Mouse (Mus musculus) neural tube, embryonic 12.5 days (tissue): ENCODE data around the gene Mtmr6. TPM values are rescaled to one million over a fixed set of nuclear protein-coding genes. Genes with fewer than 3 reads are reported as not detected.
"Not testable (repeated sequence)": the region's sequence is repeated elsewhere in the genome, so short reads cannot be mapped to it uniquely, and the experiment has no call there.

Experiments
- ATAC-seq: fragments of 200-750 bp; cut with Nextera tagmentation; 2 replicates; pipeline ENCODE4 v1.8.0; 2017; ENCODE audit warnings: low read depth, mild to moderate bottlenecking, moderate TSS enrichment, moderate library complexity; ENCODE audit not compliant: low FRiP score
- H3K27ac ChIP-seq: fragments of 300-500 bp; sonication (generic); 2 replicates; pipeline ENCODE4 v1.5.1; 2016
- H3K27me3 ChIP-seq: fragments of 300-500 bp; sonication (generic); replicated peaks from 2 replicates; pipeline ENCODE4 v1.6.1; 2016; ENCODE audit warnings: mild to moderate bottlenecking
- H3K36me3 ChIP-seq: fragments of 300-500 bp; sonication (generic); 2 replicates; pipeline ENCODE4 v1.6.1; 2016; ENCODE audit warnings: mild to moderate bottlenecking
- H3K4me1 ChIP-seq: fragments of 300-500 bp; sonication (generic); 2 replicates; pipeline ENCODE4 v1.6.1; 2016
- H3K4me2 ChIP-seq: fragments of 300-500 bp; sonication (generic); replicated peaks from 2 replicates; pipeline ENCODE4 v1.6.1; 2016; ENCODE audit warnings: mild to moderate bottlenecking
- H3K4me3 ChIP-seq: fragments of 300-500 bp; sonication (generic); 2 replicates; pipeline ENCODE4 v1.5.1; 2016
- H3K9ac ChIP-seq: fragments of 300-500 bp; sonication (generic); 2 replicates; pipeline ENCODE4 v1.6.1; 2016; ENCODE audit warnings: mild to moderate bottlenecking
- H3K9me3 ChIP-seq: fragments of 300-500 bp; sonication (generic); 2 replicates; pipeline ENCODE4 v1.6.1; 2016; ENCODE audit warnings: mild to moderate bottlenecking
- WGBS: fragments of 180-500 bp; shearing (Covaris S2); methylation state at CpG from one replicate; pipeline ENCODE4 v1.1.7; 2016; 5-methylcytosine and 5-hydroxymethylcytosine counted together
- microRNA counts: library from miRNA; unstranded; fragments of <30 nt; microRNA quantifications from one replicate; lab custom pipeline; 2017
- microRNA-seq: library from miRNA; unstranded; fragments of <30 nt; microRNA quantifications from one replicate; pipeline ENCODE4, GENCODE M21; 2017
- polyA plus RNA-seq: library from polyadenylated mRNA; unstranded; fragments of >200 nt; fragmentation: Nextera tagmentation; extraction: Ambion mirVana; gene quantifications from 2 replicates; pipeline ENCODE4 v1.2.1, GENCODE M21; 2016

Mtmr6 gene
- polyA plus RNA-seq, 1 experiment from 2014 or later: 59.7 TPM

- H3K9ac ChIP-seq: no peak overlapping the region
- H3K4me1 ChIP-seq: no peaks in the 10 kb centered on the region
- no peak overlapping the region for H3K4me3 ChIP-seq
- WGBS: 80% methylated on average over 4 of the region's 4 CpGs
- H3K36me3 ChIP-seq: peaks cover 19% of the 10 kb centered on the region
- no peak overlapping the region for H3K27ac ChIP-seq
- ATAC-seq: no peak
- H3K27me3 ChIP-seq: no peaks in the 10 kb centered on the region
- H3K4me2 ChIP-seq: no peak overlapping the region
- H3K9me3 ChIP-seq: no peaks in the 10 kb centered on the region
These were observed 37.4 kb downstream of the Mtmr6 start for GRCm38 (mm10) chr14:60302441-60302840.

GRCm38 (mm10) chr14:60304441-60305220, 39.6 kb downstream of the Mtmr6 start:
- ATAC-seq: no peak
- no peak overlapping the region for H3K4me3 ChIP-seq

GRCm38 (mm10) chr14:60308113-60308512, 43.1 kb downstream of the Mtmr6 start:
- Histone ChIP-seq H3K9ac (no peak overlapping the region), H3K36me3 (peaks cover 3% of the 10 kb centered on the region; the same call in 1 of the 2 replicates), H3K27ac (no peak overlapping the region), H3K27me3 (no peaks in the 10 kb centered on the region), H3K4me3 (no peak overlapping the region), H3K9me3 (no peaks in the 10 kb centered on the region), H3K4me1 (no peaks in the 10 kb centered on the region), H3K4me2 (no peak overlapping the region)
- 72% methylated on average over 6 of the region's 6 CpGs for WGBS
- no peak for ATAC-seq

More at GRCm38 (mm10) chr14:60304441-60305220, 39.6 kb downstream of the Mtmr6 start:
- no peaks in the 10 kb centered on the region for H3K27me3 ChIP-seq
- no peak overlapping the region for H3K27ac ChIP-seq
- peaks cover 17% of the 10 kb centered on the region for H3K36me3 ChIP-seq
- H3K9me3 ChIP-seq: no peaks in the 10 kb centered on the region
- 93% methylated on average over 2 of the region's 2 CpGs for WGBS
- no peaks in the 10 kb centered on the region for H3K4me1 ChIP-seq
- no peak overlapping the region for H3K4me2 ChIP-seq
- no peak overlapping the region for H3K9ac ChIP-seq

- no peaks in the 10 kb centered on the region for H3K36me3 ChIP-seq
- H3K4me1 ChIP-seq: no peaks in the 10 kb centered on the region
- ATAC-seq: no peak
- H3K4me2 ChIP-seq: no peak overlapping the region
- H3K27me3 ChIP-seq: no peaks in the 10 kb centered on the region
- 72% methylated on average over 4 of the region's 4 CpGs for WGBS
- no peaks in the 10 kb centered on the region for H3K9me3 ChIP-seq
- H3K4me3 ChIP-seq: no peak overlapping the region
- H3K9ac ChIP-seq: no peak overlapping the region
- H3K27ac ChIP-seq: no peak overlapping the region
These were observed 45.7 kb downstream of the Mtmr6 start for GRCm38 (mm10) chr14:60310691-60311090.

DNA sequence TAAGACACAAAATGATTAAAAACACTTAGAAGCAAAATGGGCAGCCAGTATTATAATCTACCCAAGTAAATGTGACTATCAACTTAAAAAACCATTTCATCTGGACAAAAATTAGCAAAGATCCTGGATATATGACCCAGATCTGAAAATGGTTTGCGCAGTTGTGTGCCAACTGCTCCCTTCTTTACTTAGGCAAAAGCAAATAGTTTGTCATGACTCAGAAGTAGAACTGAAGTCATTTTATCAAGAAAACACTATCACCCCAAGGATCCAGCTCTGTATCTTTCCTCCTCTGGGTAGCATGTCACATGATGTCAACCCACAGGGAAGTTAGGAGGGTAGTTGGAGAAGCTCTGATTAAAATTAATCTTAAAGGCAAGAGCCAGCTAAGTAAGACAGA, 54.2 kb downstream of the Mtmr6 start:
- no peak overlapping the region for H3K4me3 ChIP-seq
- WGBS: 95% methylated on average over 1 of the region's 1 CpGs
- H3K36me3 ChIP-seq: no peaks in the 10 kb centered on the region
- no peak overlapping the region for H3K4me2 ChIP-seq
- H3K9me3 ChIP-seq: no peaks in the 10 kb centered on the region
- no peak overlapping the region for H3K27ac ChIP-seq
- H3K4me1 ChIP-seq: no peaks in the 10 kb centered on the region
- no peak for ATAC-seq
- no peaks in the 10 kb centered on the region for H3K27me3 ChIP-seq
- H3K9ac ChIP-seq: no peak overlapping the region

- WGBS: 81% methylated on average over 3 of the region's 3 CpGs
- Histone ChIP-seq H3K4me2 (no peak overlapping the region), H3K4me3 (no peak overlapping the region), H3K4me1 (no peaks in the 10 kb centered on the region), H3K9me3 (no peaks in the 10 kb centered on the region), H3K27me3 (no peaks in the 10 kb centered on the region), H3K27ac (no peak overlapping the region), H3K36me3 (no peaks in the 10 kb centered on the region), H3K9ac (no peak overlapping the region)
- no peak for ATAC-seq
These were observed 55.8 kb downstream of the Mtmr6 start for GRCm38 (mm10) chr14:60320813-60321212.

DNA sequence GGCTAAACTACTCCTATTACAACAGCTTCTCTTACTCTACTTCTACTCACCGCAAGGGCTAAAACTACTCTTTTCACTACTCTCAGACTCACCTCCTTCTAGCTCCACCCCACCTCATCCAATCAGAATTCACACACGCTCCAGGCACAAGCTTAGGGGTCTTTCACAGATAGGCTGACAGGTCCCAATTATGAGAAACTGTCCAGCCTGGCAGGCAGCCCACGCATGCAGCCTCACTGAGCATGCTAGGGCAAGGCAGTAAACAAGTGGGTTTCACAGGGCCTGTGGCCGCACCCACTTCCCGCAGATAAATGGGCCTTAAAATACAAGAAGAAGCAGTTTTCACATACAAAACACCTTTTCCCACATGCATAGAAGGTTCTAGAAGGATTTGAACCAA, 75.0 kb downstream of the Mtmr6 start:
- H3K27ac ChIP-seq, H3K27me3 ChIP-seq: not testable (repeated sequence)
- 86% methylated on average over 5 of the region's 5 CpGs for WGBS

DNA sequence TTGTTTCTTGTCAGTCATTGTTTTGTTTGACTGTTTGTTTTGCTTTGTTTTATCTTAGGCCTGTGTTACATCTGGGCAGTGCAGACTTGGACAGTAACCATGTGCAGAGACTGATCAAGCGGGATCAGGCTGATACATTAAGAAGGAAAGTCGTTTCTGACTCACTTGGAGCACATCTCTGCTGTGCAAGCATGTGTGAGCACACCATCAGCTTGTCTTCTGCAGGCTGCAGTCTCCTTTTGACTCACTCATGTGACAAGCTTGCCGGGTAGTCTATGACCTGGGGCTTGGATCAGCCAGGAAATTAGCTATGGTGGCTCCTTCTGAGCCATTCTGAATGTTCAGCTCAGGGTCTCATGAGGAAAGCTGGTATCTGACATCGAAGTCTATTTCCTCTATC, 75.5 kb downstream of the Mtmr6 start:
- Histone ChIP-seq H3K27ac (no peak overlapping the region), H3K4me3 (no peak overlapping the region), H3K27me3 (no peaks in the 10 kb centered on the region), H3K9me3 (no peaks in the 10 kb centered on the region), H3K9ac (no peak overlapping the region), H3K4me2 (no peak overlapping the region), H3K4me1 (no peaks in the 10 kb centered on the region), H3K36me3 (no peaks in the 10 kb centered on the region)
- 88% methylated on average over 4 of the region's 4 CpGs for WGBS
- no peak for ATAC-seq

More for the DNA sequence above, 75.0 kb downstream of the Mtmr6 start:
- not testable (repeated sequence) for H3K9ac ChIP-seq, H3K4me1 ChIP-seq, ATAC-seq, H3K36me3 ChIP-seq, H3K9me3 ChIP-seq, H3K4me3 ChIP-seq, H3K4me2 ChIP-seq

GRCm38 (mm10) chr14:60345326-60345876, 80.4 kb downstream of the Mtmr6 start:
- H3K36me3 ChIP-seq: no peaks in the 10 kb centered on the region
- H3K9ac ChIP-seq: no peak overlapping the region
- ATAC-seq: no peak
- H3K4me3 ChIP-seq: no peak overlapping the region
- 95% methylated on average over 6 of the region's 6 CpGs for WGBS
- H3K27ac ChIP-seq: no peak overlapping the region
- H3K27me3 ChIP-seq: no peaks in the 10 kb centered on the region
- no peaks in the 10 kb centered on the region for H3K9me3 ChIP-seq
- H3K4me2 ChIP-seq: no peak overlapping the region
- H3K4me1 ChIP-seq: no peaks in the 10 kb centered on the region

MicroRNAs encoded within 50 kb of the gene (microRNA counts, 519-probe panel; counts per million panel counts)
- microRNA mmu-miR-719 (lab: Ali Mortazavi, UCI): 342 counts per million, percentile 67 among the panel's probes with 10 or more counts

Small RNAs within 50 kb of the gene (microRNA-seq; reads per million reads assigned to microRNA genes)
- not detected for gene Mir719

Other genes with a start within 250 kb of the Mtmr6 start
- 23.8 and 25.0 TPM in 2 replicates for gene Atp8a2, start 68.0 kb upstream of the Mtmr6 start, polyA plus RNA-seq
- gene Nupl1, start 13.8 kb upstream of the Mtmr6 start, polyA plus RNA-seq: not detected in 2 replicates
- gene Gm49336, start 13.7 kb upstream of the Mtmr6 start, polyA plus RNA-seq: 61.3 and 70.2 TPM in 2 replicates
- 31.1 and 34.7 TPM in 2 replicates for gene Amer2, start 108.0 kb downstream of the Mtmr6 start, polyA plus RNA-seq